Mouse (Mus musculus) lung, postnatal 36 days (tissue): ENCODE measurements around the gene 5430419D17Rik.
A peak's percentile ranks its signal among the peaks of the same experiment; 100 is the strongest.

Experiments
- DNase-seq: peaks from one replicate; pipeline ENCODE4 v3.0.0; 2022; ENCODE audit warnings: mixed read lengths

Gene 5430419D17Rik

DNA sequence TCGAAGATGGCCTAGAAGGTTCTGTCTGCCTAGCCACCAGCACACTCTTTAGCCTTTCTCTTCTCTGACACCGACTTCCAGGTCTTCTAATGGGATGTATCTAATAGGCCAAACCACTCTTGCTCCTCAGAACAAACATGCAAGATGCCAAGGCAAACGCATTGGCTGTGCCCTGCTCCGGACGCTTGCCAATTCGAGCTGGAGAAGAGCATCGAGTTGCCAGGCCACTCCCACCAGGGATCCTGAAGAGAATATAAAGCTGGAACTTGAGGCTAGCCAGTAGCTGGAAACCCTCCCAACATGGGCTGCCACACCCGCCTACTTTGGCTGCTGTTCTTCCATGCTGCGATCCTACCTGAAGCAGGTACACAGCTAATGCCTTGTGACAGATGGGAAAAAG lies at the start of gene 5430419D17Rik:
Gene 5430419D17Rik, plus strand, starts transcription at position 282 of the 400 bp plus-strand sequence.
- no peak for DNase-seq

DNA sequence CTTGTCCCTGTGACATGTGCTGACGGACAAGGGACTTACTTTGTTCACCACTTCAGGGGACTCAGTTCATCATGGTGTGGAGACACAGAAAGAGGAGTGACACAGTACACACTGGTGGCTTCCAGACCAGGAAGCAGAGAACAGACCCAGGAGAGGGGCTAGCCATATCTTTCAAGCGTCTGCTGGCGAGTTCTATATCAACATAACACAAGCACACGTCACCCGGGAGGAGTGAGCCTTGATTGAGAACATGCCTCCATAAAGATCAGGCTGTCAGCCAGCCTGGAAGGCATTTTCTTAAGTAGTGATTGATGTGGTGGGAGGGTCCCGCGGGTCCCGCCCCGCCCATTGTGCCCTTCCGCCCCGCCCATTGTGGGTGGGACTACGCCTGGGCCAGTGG lies 44.2 kb upstream of the 5430419D17Rik start:
- no peak for DNase-seq

DNA sequence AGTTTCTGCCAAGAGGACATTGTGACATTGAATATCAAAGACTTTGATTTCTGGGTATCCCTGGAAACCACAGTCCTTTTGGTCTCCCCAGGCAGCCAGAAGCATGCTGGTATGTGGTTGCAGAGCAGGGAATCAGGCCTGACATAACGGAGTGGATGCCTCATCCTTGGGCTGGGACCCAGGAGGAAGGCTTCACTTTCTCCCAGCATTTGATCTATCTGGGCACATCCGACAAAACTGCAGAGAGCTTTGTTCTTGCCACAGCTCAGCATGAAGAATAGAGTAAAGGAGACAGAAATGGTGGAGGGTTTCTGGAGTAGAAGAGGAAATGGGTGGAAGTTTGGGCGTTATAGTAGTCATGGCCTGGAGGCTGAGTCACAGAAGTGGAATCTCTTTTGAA lies 41.0 kb upstream of the 5430419D17Rik start:
- DNase-seq: no peak

DNA sequence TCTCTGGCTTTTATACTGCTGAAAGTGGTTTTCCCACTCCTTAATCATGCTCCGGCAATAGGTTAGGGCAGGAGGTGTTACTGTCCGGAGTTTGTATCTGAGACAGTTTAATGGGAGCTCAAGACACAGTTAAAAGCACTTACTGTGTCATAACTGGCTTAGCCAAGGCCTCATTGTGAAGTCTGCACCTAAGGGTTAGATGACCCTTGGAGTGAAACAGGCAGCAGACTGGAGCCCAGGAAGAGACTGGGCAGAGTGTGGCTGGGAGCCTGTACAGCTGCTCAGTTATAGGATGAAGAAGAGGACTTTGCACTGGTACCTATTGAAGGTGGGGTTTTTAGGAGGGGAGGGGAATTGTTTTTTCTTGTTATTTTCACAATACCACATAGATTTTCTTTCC lies 28.0 kb upstream of the 5430419D17Rik start, which contains the start of gene 4933402N03Rik:
Gene 4933402N03Rik, minus strand, starts transcription at position 101 of the 400 bp plus-strand sequence.
- no peak for DNase-seq

DNA sequence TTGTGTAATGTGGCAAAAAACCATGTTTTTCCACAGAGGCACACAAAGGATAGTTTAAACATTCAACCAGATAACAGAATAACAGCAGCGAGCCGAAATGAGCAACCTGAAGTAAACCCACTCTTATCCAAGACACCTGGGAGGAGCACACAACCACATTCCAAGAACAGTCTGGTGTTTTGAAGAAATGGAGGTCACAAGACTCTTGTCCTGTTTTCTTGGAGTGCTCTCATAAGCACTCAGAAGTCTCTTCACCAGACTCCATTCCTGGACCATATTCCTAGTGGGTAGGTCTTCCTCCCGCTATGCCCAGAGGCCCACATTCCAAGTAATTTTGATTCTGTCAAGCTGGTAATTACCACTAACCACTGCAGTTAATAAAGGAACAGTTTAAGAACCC lies 24.0 kb upstream of the 5430419D17Rik start:
- no peak for DNase-seq

DNA sequence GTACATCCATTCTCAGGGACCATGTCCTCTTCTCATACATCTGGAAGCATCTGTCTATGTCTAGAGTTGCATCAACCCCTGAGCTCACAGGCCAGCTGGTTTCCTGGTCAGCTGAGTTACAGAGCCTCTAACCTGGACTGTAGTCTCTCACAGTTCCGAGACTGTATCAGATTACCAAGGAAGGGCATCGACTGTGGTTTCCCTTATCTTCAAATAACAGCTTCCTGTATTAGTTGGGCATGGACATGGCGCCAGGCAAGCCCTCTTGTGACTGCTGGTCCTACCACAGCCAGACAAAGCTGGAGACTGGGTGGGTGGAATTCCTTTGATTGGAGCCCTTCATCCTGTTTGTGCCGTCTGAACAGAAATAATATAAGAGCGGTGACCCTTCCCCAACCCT lies 21.2 kb upstream of the 5430419D17Rik start:
- peak; percentile 14 for DNase-seq

DNA sequence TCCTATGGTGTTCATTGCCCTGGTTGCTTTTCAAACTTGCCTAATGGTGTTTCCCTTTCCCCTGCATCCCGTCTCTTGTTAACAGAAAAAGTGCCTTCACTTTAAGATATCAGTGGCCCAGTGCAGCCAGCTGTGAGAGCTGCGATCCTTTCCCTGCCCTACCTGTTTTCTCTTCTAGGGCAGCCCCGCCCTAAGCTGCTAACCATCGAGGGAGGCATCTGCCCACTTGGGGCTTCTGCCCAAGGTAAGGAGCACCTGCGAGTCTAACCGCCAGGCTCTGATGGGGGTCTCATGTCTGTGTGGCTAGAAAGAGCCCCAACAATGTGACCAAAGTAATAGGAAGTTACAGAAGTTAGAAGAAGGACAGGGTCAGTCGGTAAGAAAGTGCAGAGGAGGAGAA lies 12.0 kb upstream of the 5430419D17Rik start:
- no peak for DNase-seq

DNA sequence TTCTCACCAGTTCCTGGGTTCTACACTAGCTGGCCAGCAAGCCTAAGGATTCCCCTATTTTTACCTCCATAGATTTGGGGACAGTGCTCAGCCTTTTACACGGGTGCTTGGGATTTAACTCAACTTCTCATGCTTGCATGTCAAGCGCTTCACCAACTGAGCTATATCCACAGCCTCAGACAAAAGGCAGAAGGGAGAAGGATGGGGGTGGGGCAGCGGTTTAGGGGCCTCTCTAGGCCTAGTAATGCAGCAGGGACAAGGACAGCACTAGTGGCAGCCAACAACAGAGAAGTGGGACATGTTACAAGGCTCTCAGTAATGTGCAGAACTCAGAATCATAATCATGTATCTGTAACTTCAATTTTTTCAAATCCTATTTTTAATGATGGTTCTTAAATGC lies 6.4 kb upstream of the 5430419D17Rik start:
- no peak for DNase-seq

DNA sequence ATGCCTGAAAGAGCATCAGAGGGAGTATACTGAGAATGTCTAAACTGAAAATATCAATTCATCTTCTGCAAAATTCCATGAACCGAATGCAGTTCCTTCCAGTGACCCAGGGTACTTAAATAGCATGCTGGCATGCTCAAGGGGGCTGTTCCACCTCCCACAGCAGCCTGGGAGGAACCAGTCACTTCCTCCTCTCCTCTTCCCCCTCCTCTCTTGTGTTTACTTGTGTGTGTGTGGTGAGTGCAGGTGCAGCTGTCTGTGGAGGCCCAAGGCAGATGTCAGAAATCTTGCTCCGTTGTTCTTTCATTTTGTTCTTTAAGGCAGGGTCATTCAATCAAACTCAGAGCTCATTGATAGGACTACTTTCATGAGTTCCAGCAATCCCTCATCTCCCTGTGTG lies 5.1 kb upstream of the 5430419D17Rik start:
- no peak for DNase-seq

DNA sequence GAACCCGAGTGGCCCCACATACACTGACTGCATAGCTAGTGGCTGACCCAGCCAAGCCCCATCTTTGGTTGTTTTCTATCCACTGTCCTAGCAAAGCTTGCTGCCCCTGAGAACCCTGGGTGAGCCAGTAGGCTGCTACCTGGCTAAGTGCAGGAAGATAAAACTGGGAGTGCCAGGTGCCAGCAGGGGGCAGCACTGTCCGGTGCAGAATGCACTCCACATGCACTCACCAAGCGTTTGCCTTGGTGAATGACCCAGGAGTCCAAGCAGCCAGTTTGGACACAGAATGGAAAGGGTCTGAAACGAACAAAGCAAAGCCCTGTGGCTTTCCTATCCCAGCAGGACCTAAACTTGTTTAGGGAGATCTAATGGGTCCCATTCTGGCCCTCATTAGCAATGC lies 8.5 kb downstream of the 5430419D17Rik start:
- DNase-seq: peak; percentile 64

DNA sequence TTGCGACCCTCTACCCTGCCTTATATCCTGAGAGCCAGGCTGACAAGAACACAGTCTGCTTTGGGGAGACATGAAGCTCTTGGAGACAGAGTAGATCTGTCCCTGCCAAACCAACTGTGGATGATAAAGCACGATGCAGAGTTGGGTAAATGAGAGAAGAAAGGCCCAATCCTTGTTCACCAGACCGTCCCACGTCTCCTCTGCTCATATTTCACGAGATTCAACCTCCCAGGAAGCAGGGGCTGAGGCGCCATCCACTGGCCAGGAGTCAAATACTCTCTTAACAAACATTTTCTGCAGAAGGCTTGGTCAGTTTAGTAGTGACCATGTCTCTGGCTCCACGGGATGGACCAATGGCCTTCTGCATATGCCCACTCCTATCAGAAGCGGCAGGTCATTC lies 10.1 kb downstream of the 5430419D17Rik start:
- no peak for DNase-seq

DNA sequence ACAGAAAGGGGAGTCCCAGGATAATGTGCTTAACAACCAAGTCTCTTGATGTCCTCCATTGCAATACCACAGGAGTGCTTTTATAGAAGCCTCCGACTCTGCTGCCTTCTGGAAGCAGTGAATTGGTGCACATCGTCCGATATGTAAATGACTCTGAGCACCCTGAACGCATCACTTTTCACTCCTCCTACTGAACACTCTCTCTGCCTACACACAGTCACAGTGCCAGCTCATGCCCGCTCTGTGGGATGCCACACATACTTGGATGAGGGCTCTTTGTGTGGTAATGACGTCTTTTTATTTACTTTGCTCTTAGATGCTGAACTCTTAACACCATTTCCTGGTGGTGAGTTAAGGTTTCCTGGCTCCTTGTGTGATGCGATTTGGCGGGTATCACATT lies 12.8 kb downstream of the 5430419D17Rik start:
- DNase-seq: peak; percentile 40

DNA sequence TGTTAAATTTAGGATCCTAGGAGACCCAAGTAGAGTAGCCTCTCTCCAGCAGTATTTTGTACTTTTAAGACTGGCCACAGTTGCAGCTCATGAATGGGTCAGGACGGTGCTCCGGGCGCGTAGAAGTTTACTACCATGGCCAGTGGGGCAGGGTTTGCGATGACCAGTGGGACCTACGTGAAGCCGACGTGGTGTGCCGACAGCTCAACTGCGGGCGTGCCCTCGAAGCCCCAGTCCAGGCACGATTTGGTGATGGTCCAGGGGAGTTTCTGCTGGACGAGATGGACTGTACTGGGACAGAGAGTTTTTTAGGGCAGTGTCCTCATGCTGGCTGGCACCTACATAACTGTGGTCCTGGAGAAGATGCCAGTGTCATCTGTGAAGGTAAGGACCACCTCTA lies 13.8 kb downstream of the 5430419D17Rik start:
- DNase-seq: no peak

DNA sequence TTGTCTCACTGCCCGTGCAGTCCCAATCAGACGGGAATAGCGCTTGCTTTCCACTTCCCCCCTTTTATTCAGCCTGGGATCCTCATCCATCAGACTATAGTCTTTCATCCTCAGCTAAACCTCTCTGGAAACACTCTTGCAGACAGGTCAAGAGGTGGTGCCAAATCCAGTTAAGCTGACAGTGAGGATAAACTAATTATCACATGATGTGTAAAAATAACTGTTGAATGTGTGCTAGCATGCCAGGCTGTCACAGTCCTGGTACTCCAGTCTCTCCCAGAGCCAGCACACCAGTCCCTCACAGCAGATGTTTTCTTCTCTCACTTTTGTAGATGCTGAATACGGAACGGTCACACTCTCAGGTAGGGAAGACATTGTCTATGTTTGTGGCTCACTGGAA lies 48.9 kb downstream of the 5430419D17Rik start:
- DNase-seq: no peak

DNA sequence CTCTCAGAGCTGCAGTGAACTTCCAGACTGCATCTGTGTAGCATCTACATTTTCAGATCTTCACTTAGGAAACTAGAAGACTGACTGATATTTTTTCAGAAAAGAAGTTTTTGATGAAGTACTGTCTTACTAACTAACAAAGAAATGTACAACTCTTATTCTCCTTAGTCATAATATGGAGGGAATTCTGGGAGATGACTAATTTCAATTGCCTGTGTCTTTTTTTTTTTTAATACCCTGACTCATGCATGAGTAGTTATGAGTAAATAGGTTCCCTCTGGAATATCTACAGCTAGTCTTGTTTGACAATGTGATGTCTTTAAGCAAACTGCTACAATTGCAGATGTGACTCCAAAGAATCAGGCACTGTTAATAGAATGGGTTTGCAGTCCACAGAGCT lies 61.9 kb downstream of the 5430419D17Rik start:
- DNase-seq: no peak

DNA sequence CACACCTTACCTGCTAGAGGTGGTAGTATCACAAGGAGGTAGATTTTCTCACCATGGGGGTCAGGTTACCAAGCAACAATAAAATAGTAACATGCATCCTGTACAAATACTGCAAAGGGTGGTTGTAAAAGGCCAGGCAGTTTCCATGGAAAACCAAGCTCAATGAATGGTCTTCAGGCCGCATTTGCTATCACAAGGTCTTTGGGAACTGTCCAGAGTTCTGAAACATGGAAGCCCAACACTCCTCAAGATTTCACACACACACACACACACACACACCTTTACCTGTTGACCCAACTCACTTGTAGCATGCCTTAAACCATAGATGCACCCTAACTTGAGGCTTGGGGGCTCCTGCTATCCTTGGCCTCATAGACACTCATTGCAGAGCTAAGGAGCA lies 70.8 kb downstream of the 5430419D17Rik start:
- DNase-seq: no peak

DNA sequence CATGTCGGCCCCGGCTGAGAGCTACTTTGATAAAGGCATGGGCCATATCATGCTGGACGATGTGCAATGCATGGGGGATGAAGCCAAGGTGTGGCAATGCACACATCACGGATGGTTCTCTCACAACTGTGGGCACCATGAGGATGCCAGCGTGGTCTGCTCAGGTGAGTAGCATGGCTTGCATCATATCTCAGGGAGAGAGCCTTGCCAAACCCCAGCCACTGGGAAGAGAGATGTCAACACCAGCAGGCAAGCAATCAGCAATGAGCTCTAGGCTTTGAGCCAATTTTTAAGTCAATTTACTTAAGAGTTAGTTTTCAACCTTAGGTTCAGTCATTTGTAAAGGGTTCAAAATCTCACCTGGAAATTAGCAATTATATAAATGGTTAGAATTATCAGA lies 82.6 kb downstream of the 5430419D17Rik start:
- peak; percentile 19 for DNase-seq

DNA sequence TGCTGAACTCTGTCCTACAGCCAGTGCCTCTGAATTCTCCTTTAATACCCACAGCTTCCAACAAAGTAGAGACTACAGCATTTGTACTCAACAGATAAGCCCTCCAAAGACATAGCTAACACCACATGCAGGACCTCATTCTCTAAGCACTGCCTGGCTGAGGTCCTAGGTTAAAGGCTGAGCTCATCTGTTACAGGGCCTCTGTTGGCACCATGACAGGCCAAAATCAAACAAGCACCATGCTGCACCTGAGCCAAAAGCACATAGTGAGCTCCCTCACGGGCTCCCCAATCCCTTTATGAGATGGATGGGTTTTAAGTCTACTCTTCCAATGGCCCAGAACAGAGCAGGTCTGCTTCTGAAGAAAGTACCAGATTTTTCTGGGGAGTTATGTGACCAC lies 83.1 kb downstream of the 5430419D17Rik start:
- DNase-seq: no peak

DNA sequence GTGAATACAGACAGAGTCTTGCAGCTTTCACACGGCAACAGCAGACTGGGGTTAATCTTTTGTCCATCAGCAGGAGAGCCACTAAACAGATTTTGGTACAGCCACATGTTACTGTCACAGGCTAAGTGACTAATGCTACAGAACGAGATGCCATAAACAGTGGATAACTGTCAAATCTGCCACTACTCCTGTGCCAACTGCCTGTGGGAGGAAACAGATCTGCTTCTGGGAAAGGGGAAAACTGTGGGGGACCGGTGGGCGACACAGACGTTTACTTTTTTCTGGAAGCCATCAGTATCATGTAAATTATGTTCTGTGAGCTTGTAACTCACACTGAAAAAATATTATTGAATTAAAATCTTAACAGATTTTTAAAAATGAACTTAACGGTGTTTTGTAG lies 86.7 kb downstream of the 5430419D17Rik start:
- DNase-seq: no peak

DNA sequence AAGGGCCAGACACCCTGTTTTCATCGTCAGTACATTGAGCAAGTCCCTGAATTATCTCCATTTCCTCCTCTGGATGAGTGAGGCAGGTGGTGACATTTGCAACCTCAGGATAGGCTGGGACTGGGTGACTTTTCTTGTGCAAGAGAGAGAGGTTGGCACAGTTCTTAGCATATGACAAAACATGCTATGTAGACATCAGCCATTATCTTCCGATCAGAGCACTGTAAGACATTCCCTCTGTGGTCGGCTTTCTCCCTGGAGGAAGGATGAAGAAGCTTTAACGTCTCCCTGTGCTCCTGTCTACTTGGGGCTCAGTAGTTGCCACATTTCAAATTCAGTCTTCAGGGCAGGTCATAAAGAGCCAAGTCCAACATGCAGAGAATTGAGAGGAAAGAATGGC lies 90.0 kb downstream of the 5430419D17Rik start:
- no peak for DNase-seq

DNA sequence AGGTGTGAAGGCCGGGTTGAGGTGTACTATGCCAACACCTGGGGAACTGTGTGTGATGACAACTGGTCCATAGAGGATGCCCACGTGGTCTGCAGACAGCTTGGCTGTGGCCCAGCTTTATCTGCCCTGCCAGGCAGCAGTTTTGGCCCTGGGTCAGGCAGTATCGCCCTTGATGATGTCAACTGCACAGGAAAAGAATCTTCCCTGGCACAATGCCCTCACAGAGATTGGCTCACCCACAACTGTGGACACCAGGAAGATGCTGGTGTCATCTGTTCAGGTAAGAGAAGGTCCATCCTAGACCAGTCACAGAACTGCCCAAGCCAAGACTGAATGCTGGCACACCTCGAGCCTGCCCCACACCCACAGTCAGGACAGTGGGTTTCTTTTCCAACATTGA lies 91.6 kb downstream of the 5430419D17Rik start:
- DNase-seq: no peak

DNA sequence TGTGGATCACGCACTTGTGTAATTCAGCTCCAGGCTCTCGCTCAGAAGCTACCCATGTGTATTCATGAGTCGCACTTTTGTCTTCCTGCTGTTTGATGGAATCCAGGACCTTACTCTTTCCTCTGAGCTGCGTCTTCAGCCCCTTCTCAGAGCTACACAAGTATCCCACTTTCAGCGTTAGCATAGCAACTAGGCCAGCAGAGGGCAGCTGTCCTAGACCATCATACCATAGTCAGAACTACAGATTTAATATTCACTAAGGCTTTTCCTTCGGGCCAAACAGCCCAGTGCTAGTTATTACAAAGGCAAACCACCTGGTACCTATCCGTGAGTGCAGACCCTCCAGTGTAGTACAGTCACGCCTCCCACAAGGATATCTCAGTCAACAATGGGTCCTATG lies 122.9 kb downstream of the 5430419D17Rik start:
- DNase-seq: peak; percentile 27

DNA sequence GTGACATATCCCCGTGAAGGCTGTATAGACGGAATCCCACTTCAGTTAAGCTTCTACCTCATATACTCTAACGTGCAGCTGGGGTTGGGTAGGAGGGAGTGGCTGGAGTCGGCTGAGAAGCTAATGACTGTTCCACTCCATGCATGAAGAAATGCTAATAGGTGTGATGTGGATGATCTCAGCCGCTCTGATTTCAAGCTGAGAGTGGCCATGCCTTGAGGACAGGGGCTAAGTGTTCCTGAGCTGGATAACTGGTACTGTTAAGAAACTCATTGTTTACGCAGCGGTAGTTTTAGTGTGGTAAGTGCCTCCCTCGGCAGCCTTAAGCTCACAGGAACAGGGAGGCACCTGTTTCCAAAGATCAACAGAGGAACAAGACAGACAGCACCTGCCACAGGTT lies 129.1 kb downstream of the 5430419D17Rik start:
- DNase-seq: peak; percentile 53

DNA sequence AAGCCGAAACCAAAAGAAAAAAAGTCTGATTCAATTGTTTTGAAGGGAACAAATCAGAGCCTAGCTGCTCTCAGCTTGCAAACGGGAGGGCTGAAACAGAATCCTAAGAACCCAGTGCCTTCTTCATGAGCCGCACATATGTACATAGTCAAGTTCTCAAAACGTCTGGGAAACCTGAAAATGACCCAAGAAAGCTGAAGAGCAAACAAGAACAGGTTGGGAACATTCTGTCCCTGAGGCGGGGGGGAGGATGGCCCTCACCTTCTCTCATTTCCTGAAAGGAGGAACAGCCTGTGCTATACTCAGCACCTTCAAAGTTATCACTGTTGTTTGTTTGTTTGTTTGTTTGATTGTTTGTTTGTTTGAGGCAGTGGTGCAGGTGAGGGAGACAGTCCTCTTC lies 132.5 kb downstream of the 5430419D17Rik start:
- peak; percentile 10 for DNase-seq

DNA sequence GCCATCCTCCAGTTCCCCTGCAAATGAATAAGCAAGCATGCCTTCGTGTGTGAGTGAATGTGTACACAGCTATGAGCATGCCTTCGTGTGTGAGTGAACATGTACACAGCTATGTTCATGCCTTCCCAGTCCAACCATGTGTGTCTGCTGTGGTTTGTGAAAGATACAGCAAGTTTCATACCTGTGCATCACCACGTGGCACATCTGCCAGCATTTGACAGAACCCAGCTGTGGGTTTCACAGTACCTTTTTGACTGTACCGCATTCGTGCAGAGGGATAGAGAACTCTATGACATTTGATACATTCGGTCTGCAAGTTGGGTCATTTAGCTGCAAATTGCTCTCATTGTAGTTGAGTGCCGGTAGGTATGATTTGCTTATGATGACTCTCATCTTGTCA lies 140.3 kb downstream of the 5430419D17Rik start:
- no peak for DNase-seq

DNA sequence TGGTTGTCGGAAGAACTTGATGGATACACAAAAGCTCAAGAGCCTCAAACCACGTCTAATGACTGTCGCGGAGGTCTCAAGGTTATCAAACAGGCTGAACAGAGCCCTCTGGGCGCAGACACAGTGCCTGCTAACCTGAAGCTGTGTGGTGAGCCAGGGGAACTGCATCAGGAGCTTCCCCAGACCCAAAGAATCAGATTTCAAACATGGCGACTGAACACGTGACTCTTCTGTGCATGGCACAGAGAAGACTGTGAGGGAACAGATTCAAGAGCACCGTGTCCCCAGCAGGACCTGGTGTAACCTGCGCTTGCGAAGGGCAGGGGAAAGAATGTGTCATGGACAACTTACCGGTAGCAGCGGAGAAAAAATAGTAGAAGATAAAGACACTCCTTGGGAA lies 143.4 kb downstream of the 5430419D17Rik start:
- no peak for DNase-seq
